Mouse (Mus musculus) cerebellum, postnatal 14 days (tissue): ENCODE data around the gene Olfr875.
"Not testable (repeated sequence)": the region's sequence is repeated elsewhere in the genome, so short reads cannot be mapped to it uniquely, and the experiment has no call there.

Source experiments
- DNase-seq, 2 experiments: peaks; one replicate each; pipeline ENCODE4 v3.0.0; 2021; ENCODE audit warnings: mixed read lengths in 2 of 2

Olfr875 gene

GRCm38 (mm10) chr9:37771759-37772158, at the start of gene Olfr875:
TSS of gene Olfr875 (plus strand) at chr9:37771857.
- DNase-seq: no peak

DNA sequence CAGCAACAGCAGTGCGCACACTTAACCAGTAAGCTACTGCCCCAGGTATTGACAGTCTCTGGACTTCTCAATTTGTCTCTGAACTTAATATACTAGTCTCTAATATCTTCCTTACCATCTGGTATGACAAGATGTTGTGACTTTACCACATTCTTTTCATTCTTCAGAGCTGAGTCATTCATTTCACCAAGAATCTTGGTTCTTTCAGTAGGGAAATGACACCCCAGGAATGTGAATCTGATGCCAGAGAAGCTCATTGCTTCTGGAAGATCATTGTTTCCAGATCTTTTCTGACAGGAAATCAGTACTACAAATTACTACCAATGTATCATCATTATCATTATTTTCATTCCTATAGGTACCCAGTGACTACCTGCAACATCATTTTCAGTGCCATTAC, 37.3 kb upstream of the Olfr875 start:
- no peak for DNase-seq

DNA sequence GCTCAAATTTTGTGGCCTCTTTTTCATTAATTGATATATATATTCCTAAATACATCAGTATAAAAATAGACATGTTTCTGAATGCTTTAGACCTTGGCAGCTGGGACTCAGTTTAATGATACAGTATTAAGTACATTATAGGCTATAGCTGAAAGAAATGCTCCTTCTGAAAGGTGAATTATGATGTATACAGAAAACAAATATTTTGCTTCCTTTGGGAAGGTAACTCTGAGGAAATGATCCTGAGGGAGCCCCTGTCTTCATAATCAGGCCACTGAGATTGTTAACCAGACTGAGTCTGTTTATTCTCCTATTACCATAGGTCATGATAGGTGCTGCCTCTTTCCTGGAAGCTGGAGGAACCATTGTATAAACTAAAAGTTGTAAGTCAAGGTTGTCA, 26.9 kb upstream of the Olfr875 start, which contains the start of gene Olfr874:
Olfr874 (plus strand) TSS at position 301 of the 400 bp plus-strand sequence.
- DNase-seq: no peak

DNA sequence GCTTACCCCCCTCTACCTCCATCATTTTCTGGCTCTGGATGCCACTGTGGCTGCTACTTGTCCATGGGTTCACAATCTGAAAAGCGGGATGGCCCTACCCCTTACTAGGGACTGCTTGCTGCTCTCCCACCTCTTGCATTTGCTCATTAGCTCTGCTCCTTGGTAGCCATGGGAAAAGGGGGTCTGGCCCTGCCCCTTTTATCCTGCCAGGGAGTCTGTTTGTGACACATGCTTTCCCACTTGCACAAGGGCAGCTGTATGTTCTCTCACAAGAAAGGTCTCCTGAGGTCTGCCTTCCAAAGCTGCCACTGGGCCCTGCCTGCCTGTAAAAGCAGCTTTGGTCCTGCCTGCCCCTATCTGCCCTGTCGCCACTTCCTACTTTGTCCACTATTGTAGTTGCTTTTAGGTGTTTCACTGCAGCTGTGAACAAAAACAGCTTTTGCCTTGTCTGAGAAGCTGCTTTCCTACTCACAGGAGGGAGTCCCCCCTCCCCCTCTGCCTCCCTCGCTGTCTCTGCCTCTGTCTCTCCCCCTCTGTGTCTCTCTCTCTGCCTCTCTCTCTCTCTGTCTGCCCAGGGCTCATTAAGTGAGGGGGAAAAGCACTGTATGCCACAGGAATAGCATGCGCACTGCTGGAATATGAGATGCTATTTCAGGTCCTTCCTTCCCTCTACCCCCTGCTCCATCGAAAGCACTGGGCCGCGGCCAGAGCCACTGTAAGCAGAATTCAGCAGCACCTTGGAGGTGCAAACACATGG, 21.2 kb upstream of the Olfr875 start:
- DNase-seq: no peak

GRCm38 (mm10) chr9:37751467-37751866, 20.2 kb upstream of the Olfr875 start:
- DNase-seq: no peak

DNA sequence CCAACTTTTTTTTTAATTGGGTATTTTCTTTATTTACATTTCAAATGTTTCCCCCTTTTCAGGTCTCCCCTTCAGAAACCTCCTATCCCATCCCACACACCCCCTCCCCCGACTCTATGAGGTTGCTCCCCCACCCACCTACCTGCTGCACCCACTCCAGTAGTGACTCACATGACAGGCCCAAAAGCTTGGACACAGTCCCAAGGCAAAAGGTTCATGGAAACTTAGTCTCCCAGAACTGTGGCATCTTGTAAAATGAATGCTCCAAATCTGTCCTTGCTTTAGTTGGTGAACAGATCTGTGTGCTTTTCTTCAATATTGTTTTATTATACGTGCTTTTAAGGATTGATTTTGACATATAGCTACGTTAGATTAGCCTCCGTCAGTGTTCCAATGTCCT, 19.7 kb upstream of the Olfr875 start:
- DNase-seq: no peak

DNA sequence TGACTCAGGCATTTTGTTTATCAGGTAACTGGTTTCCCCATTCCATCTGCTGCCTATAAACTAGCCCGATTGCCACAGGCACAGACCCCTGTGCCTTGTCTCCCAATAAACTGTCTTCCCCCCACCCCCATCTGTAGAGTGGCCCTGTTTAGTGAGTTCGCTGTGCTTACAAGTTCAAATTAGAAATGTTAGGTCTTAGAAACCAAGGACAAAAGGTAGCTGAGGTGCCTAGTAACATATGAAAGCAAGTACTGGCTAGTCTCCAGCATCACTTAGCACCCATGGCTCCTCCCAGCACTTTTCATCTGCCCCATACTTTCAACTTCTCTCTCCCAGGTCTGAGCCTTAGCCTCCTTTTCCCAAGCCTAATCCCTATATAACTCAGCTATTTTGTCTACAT, 9.9 kb upstream of the Olfr875 start:
- DNase-seq: no peak

DNA sequence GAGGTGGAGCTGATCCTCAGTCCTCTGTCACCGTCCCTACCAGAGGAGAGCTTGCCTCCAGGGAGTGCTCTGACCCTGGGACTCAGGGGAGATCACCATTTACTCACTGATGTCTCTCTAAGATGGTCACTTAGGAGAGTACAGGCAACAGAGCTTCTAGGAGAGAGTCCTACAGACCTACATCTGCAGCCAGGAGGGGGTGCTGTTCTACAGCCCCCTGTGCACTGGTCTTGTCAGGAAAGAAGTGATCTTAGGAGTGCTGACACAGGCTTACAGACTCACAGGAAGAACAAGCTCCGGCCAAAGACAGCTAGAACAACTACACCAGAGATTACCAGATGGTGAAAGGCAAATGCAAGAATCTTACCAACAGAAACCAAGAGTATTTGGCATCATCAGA, 9.1 kb upstream of the Olfr875 start:
- no peak for DNase-seq

DNA sequence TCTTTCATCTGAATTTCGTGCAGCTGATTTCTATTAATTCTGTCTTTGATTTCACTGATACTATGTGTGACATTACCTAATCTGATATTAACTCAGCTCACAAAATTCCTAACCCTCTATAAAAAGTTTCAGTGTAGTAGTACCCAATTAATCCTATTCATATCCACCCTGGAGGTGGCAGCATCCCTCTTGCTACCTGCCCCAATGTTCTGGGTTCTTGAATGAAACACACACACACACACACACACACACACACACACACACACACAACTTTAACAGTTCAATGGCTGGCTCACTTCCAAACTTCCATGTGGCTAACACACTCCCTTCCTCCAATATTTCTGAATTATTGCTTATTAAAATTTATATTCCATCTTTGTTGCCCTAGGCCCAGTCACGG, 996 bp upstream of the Olfr875 start:
- DNase-seq: no peak

GRCm38 (mm10) chr9:37782766-37783260, 11.2 kb downstream of the Olfr875 start:
- DNase-seq: peak; percentile 10 to 13

DNA sequence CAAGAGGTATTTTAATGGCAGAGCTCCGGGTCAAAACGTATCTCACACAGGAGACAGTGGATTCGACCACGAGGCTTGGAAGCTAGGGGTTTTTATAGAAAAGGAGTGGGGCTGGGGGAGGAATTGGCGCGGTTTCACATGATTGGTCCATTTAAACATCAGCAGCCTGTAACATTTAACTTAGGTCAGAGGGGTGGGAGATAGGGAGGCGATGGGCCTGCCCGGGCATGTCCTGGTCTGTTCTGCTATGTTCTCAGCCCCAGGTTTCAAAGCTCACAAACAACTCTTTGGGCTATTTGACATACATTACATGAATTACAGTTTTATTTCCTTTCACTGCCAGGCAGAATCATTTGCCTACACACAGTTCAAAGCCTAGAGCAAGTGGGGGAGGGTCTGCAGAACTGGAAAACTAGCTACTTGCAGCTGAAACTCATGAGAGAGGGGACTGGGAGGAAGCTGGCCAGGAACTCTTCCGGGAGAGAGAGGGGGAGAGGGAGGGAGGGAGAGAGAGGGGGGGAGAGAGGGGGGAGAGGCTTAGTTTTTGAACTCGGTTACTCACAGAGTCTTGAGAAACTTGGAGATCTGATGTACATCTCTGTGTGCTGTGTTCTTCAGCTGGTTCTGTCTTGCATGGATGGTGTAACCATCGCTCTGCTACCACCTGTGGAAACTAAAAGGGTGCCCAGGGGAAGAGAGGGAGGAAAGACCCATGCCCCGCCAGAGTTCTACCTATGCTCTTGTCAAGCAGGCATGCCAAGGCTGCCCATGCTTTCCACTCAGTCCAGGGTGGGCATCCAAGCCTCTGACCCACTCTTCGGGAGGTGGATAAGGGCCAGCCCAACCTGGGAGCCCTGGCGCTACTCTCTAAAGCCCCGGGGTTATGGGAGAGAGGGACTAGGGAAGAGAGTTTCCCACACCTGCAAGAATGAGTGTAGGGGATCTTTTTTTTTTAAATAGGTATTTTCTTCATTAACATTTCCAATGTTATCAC, 12.0 kb downstream of the Olfr875 start:
- not testable (repeated sequence) for DNase-seq

- DNase-seq: no peak
Measured at GRCm38 (mm10) chr9:37786411-37786810, 14.8 kb downstream of the Olfr875 start.

- DNase-seq: no peak
Measured at GRCm38 (mm10) chr9:37802055-37802454, 30.4 kb downstream of the Olfr875 start.

DNA sequence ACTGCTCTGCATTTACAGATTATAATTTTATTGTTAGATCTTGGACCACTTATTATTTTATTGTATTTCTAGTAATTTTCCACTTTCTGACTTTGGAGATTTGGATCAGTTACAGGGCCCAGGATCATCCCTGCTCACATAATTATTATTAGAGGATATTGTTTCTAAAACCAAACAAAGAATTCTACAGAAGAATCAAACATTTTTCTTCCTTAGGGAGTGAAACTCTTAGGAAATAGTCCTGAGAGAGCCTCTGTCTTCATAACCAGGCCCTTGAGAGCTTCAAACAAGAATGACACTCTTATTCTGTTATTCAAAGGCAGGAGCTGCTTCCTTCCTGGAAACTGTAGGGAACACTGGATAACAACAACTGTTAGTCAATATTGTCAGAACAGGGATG, 31.1 kb downstream of the Olfr875 start, which contains the start of gene Olfr876:
Olfr876 (plus strand) TSS at position 301 of the 400 bp plus-strand sequence.
- DNase-seq: no peak

DNA sequence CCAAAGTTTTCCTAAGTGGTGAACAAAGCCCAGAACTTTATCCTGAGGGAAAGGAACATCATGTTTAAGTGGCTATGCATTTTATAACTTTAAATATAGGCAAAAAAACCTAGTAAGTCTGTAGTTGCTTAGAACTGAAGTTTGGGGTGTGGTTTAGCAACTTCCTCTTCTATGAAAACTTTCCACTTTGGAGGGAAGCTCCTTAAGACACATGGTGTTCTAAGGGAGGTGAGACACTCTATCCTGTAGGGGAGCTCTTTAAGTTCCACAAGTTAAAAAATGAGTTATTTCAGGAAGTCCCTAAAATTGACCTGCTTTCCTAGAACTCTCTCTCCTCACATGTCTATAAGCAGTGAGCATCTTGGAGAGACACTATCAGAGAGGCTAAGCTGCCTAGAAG, 35.6 kb downstream of the Olfr875 start:
- no peak for DNase-seq

DNA sequence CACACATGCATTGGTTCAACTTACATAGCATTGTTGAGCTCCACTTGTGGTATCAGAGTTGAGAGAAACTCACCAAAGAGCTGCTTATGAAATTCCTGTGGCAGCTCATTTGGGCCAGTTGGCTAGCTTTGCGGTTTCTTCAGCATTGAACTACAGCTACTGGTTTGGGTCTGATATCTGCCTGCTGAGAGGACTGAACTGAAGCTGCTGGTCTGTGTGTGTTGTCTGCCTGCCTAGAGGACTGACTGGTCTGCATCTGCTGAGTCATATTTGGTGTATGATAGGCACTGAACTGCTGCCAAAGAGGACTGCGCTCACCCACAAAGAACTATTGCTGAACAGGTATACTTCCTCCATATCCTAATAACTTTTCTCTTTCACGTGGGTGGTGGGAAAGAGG, 36.8 kb downstream of the Olfr875 start:
- no peak for DNase-seq

GRCm38 (mm10) chr9:37808976-37809375, 37.3 kb downstream of the Olfr875 start:
- peak; percentile 3 to 8 for DNase-seq

GRCm38 (mm10) chr9:37814696-37815095, 43.0 kb downstream of the Olfr875 start:
- DNase-seq: no peak
